Mouse (Mus musculus): ENCODE results near the gene Dlx5. TPM values are rescaled to one million over a fixed set of nuclear protein-coding genes. Genes with fewer than 3 reads are reported as not detected.

Gene Dlx5
- polyA plus RNA-seq, 1 experiment from 2014 or later, result 0.41 TPM

Other genes starting within 250 kb of the Dlx5 start
- 0.41 TPM in 1 of 2 replicates, not detected in the other for gene Dlx6, start 18.8 kb downstream of the Dlx5 start, polyA plus RNA-seq (2015; fragmentation: Nextera tagmentation; extraction: Ambion mirVana)
- 7.3 and 7.4 TPM in 2 replicates for gene Sdhaf3, start 73.9 kb upstream of the Dlx5 start, polyA plus RNA-seq (2015; fragmentation: Nextera tagmentation; extraction: Ambion mirVana)

Data from neural tube, embryonic 15.5 days (tissue).